Mouse (Mus musculus): ENCODE measurements around the gene Itgb3bp.

The Itgb3bp gene

DNA sequence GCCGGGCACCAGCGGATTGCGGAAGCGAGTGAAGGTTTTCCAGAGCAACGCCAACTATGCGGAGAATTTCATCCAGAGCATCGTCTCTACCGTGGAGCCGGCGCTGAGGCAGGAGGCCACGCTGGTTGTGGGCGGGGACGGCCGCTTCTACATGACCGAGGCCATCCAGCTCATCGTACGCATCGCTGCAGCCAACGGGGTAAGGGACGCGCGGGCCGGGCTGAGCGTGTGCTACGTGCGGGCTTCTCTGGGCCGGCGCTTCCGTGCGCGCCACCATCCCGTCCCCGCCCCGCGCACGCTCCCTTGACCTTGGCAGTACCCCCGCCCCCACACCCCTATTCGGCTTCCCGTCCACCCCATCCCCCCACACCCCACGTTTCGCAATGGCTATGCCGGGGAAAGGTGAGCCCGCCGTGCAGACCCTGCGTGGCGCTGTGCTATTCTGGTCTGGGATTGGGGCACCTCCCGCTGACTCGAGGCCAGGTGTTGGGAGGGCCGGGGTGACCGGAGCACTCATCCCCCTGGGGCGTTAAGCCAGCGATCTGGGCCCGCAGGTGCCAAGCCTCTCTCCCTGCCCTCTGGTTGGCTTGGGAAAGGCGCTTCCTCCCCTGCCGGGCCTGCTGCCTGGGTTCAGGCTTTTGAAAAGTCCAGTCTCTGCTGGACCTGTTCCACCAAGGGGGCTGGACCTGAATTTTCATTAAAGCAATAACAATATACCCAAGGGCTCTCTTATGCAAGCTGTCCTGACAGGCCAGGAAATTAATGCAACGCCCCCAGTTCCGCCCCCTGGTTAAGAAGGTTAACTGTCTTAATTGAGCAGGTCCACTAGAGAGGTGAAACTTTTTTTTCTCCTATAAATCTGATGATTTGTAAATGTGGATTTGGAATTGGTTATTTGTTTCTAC, at the start of gene Itgb3bp:
Gene Itgb3bp, minus strand, starts transcription at position 201 of the 905 bp plus-strand sequence.
- peak; percentile 79 for DNase-seq (ENCODE audit: low read depth, low spot score)

DNA sequence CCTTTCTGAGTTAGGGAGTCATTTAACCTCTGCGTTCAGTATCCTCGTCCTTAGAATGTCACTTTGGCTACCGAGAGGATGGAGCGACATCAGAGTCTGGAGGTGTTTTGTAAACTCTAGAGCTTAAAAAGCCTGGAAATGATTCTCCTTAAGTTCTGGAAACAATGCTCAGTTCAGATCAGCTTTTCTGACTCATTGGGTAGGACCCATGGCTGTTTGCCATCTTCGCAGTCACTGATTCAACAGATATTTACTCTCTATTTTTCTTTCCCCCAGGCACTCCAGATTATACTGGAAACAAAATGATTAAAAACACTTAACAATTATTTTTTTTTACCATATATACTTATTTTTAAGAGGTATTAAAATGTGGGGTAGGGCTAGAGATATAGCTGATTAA, 49.7 kb upstream of the Itgb3bp start:
- no peak for DNase-seq (ENCODE audit: low read depth, low spot score)

DNA sequence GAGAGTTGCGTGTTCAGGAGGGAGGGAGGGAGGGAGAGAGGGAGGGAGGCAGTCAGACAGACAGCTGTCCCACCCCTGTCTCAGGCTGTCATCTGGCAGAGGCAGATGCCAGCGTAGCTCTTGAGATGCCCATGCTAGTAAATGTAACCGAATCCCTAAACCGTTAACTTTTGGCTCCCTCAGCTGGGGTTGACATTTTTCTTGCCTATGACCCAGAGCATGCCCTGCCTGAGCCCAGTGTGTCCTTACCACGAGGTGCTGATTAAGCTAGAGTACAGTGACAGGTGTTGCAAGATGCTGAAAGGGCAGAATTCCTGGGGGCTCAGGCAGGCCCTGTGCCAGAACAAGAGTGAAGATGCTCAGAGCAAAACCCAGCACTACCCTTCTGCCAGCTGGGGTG, 44.8 kb upstream of the Itgb3bp start:
- no peak for DNase-seq (ENCODE audit: low read depth, low spot score)

DNA sequence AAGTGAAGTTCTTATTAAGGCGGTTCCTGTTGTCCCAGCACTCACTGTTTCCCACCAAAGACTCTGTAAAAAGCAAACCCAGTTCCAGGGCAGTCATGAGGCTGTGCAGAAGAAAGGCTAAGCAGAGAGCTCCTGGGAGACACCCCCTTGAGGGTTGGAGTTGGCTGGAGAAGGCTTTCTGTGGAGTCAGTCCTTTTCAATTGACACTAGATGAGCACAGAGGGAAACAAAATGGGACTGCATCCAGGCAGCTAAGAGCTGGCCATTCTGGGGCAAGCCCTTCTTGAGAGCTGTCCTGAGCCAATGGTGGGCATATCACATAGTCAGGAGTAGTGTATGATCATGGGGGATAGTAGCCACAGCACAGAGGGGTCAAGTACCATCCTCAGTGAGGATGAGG, 44.3 kb upstream of the Itgb3bp start:
- no peak for DNase-seq (ENCODE audit: low read depth, low spot score)

DNA sequence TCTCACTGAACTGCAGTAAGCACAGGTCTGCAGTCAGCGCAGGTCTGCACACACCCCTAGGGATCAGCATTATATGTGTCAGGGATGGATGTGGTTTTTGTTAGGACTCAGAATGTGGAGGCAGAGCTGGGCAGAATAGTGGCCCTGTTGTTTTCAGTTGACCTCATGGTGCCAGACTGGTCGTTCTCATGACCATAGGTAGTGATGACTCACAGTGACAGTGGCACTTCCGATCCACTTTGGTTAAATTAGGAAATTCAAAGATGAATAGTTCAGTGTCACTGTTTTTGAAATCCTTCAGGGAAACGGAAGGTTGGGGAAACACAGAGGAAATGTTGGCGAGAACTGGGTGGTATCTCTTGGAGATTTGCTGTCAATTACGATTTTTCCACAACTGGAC, 43.3 kb upstream of the Itgb3bp start:
- DNase-seq (ENCODE audit: low read depth, low spot score), result no peak

DNA sequence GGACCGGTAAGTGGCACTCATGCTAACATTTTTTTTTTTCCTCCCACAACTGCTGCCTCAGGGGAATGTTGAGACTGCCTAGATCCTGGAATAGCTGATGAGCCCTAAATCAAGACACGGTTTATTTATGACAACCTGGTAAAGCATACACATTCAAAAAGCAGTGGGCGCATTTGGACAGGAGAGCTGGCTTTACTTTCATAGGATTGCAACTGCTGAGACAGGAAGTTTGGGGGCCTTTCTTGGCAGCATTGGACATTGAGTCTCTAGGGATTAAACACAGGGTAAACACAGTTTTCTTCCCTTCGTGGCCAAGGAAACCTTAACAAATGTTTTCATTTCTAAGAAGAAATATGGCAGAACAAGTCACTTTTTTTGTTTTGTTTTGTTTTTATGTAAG, 40.5 kb upstream of the Itgb3bp start:
- DNase-seq (ENCODE audit: low read depth, low spot score), result no peak

DNA sequence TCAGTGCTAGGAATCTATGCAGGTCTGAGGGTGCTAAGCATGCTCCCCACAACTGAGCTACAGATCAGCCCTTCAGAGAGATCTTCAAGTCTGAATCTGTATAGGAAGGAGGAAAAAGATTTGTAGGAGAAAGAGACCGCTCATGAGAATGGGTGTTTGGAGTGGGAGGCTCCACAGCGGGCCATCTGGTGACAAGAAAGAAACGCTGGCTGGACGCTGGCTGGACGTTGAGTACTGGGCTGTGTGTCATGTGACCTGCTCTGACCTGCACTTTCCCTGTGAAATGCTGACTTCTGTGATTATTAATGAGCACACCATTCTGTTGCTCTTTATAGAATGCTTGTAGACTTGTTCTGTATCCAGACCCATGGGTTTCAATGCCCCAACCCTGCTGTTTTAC, 39.7 kb upstream of the Itgb3bp start:
- DNase-seq (ENCODE audit: low read depth, low spot score), result no peak

DNA sequence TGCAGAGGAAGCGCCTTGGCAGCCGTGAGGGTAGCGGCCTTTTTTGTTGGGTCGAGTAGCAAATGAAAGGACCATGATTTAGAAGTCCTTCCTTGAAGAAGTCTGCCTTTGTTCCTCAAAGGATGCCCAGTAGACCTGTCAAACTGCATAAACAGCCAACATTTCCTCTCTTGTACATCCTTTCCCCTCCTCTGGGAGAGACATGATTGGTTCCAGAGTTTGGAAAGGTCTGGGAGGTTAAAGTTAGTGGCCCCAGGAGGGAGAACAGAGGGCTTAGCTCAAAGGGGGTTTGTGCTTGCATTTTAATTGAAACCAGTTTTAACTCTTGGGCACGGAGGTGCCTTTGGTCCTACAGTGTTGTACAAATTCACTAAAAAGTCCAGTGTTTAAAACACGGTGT, 36.9 kb upstream of the Itgb3bp start:
- DNase-seq (ENCODE audit: low read depth, low spot score), result no peak

DNA sequence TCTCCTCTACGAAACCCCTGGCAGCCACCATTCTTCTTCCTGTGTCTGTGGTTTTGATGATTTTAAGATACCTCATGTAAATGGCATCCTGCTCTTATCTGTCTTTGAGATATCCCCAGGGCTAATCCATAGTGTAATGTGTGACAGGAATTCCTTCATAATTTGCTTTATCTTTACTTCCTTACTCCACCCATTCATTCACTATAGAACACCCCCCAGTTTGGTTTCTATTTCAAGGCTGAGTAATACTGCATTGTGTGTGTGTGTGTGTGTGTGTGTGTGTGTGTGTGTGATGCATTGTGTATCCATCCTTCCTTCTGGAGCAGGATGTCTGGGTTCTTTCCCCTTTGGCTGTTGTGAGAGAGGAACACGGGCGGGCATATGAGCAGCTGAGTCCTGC, 29.7 kb upstream of the Itgb3bp start:
- no peak for DNase-seq (ENCODE audit: low read depth, low spot score)

DNA sequence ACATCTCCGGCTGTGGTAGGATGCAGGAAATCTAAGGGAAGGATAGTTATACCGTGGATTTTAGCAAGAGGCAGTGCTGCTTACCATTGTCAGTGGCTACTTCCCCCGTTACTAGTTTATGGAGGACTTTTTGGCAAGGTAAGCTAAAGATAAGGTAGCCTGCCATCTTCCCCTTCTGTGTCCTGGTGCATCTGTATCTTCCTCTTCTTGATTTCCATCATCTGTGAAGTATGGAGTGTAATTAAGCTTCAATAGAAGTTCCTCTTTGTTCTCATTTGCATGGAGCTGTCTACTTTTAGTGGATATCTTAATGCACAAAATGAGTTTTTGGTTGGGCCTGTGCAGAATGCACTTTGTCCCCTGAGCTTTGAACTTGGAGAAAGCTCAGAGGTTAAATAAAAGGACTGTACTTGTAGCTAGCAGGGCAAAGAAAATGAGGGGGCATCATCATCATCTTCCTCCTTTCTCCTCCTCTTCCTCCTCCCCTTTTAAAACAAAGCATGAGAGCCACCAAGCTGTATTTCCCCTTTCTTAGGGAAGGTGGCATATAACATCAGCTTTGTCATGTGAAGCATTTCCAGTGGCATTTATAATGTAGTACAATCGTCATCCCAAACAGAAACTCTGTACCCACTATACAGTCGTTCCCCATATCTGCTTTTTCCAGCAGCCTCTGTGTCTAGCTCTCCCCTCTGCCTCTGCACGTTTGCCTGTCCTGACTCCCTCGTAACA, 28.6 kb upstream of the Itgb3bp start:
- no peak for DNase-seq (ENCODE audit: low read depth, low spot score)

DNA sequence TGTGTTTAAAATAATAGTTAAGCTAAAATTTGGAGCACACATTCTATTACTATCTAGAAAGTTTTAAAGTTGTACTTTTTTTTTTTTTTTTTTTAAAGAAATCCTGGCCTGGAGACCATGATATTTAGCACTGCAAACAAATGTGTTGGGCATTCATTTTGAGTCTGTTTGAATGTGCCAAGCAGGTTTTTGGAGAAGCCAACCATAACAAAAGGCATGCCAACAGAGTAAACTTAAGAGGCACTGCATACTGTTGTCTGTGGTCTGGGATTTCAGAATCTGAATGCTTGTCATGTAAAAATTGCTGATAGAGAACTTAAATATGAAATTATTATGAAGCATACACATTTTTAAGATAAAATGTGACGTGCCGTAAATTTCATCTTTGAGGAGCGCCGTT, 27.6 kb upstream of the Itgb3bp start:
- DNase-seq (ENCODE audit: low read depth, low spot score), result no peak

DNA sequence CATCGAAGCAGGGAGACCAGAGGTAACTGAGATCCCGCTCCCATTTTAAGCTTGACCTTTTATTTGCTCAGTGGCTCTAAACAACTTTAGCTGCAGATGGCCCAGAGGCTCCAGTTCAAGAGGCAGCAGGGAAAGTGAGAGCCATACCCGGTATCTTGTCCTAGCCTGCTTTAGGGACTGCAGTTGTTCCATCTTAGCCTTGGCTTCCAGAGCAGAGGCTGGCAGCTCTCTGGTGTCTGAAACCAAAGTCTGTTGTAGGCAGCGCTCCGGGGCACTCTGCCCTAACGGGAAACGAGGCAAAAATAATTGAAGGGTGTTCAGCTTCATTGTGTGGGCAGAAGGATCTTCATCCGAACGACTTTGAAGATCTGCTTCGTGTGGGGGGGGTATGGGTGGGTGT, 25.8 kb upstream of the Itgb3bp start:
- DNase-seq (ENCODE audit: low read depth, low spot score), result no peak

DNA sequence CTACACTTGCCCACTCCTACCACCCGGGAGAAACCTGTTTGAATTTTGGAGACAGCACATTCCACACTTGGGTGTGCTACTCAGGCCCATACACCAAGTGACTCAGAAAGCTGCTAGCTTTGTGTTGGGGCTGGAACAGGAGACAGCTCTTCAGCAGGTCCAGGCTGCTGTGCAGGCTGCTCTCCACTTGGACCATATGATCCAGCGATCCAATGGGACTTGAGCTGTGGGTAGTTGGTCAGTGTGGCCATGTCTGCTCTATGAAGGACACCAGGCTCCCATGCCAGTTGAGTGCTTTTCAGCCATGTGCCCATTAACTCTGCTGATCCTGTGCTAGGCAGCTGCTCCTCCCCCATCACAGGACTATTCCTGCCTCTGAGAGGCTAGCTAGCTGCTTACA, 24.3 kb upstream of the Itgb3bp start:
- no peak for DNase-seq (ENCODE audit: low read depth, low spot score)

DNA sequence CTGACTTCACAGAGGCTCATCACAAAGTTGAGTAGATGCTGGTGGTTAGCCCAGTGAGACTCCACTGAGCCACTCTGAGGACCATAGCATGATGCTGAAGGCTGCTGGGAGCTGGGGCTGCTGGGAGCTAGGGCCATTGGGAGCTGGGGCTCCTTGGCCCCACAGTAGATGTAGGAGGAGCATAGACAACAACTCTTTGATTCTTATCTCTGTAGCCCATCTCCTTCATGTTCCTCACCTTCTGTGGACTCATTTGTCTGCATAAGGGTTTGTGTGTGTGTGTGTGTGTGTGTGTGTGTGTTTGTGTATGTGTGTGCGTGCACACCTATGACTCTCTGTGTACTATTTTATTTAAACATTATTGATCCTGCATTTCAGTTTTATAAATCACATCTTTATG, 18.3 kb upstream of the Itgb3bp start:
- peak; percentile 24 for DNase-seq (ENCODE audit: low read depth, low spot score)

DNA sequence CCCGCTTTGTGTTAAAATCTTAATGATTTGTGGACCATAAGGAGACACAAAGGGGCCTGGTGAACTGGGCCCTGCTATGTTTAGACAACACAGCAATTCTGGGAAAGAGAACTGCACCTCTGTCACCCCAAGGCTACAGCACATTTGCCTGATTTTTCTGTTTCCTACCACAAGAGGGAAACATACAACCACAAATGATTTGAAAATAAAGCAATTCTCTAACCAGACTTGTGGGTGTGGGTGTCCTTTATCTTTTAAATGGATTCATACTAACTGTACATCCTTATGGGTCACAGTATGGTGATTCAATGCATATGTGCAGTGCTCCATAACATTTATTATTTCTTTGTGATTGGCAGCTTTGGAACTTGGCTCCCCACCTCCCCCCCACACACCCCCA, 17.6 kb upstream of the Itgb3bp start:
- peak; percentile 41 for DNase-seq (ENCODE audit: low read depth, low spot score)

DNA sequence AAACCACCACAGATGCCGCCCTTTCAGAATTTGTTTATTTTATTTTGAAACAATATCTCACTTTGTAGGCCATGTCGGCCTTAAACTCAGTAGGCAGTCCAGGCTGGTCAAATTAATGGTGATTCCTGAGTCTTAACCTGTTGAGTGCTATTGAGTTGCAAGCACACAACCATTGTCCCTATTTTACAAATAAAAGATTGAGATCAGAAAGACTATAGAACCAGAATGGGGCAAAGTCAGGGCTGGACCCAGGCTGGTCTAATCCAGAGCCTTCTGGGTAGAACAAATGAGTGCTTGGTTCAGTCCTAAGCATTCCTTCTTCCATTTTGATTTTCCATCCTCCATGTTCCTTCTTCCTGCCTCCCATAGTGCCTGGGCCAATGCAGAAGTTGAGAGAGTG, 16.9 kb upstream of the Itgb3bp start:
- no peak for DNase-seq (ENCODE audit: low read depth, low spot score)

DNA sequence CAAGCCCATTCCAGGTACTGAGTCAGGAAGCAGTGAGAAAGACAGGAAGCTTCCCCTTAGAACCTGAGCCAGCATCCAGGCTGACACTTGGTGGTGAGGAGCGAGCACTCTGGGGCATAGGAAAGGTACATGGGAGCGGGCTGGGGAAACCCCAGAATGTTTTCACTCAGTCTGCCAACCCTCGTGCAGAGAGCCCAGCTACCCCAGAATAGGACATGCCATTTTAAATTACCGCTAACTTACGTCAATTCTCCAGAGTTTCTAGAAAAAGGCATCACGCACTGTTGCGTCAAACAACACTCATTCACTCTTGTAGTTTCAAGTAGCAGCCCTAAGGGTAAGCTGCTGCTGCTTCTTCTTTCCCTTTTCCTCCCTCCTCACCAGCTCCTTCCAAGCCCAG, 15.4 kb upstream of the Itgb3bp start:
- DNase-seq (ENCODE audit: low read depth, low spot score), result no peak

DNA sequence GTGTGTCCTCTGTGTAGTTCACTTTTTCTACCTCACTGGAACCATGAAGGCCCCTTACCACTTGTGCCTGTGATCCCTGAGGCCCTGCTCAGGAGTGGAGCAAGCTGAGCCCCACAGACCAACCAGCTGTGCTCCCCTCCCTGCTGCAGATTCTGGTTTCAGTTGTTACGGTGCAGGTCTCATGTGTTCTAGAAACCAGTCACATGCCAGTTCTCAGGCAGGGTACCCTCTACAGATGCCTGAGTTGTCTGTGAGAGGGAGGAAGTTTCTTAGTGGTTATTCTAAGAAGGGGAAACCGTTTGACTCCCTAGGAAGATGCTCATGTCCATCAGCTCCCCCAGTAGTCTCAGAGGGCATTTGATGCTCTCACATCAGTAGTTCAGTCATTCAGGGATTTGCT, 15.0 kb upstream of the Itgb3bp start:
- DNase-seq (ENCODE audit: low read depth, low spot score), result no peak

DNA sequence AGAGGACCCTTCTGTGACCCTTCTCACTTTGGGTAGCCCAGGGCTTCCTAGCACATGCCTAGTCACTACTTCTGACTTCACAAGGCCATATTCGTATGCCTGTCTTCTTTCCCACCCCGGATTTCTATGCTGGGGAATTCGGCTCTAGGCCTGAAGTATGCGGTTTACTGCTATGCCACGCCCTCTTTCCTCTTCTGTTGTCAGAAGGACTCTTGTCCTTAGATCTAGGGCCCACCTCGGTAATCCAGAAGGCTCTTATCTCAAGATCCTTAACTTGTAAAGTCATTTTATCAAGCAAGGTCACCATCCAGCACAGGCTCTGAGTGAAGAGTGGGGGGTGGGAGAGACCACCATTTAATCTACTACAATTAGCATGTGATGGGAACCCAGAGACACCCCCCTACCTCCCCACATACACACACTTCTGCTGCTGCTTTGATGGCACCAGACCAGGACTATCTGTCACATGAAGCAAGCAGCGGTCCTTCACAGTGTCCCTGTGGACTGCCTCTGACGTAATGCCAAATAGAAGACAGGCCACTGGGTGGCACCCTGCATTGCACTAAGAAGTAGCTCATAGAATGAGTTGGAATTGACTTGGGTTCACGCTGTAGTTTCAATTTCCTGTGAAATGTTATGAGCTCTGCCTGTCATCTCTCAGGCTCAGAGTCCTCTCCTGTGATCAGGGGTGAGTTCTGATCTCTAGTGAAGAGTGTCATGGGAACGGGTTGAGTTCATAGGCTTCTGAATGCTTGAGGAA, 12.2 kb upstream of the Itgb3bp start:
- DNase-seq (ENCODE audit: low read depth, low spot score), result peak; percentile 52

DNA sequence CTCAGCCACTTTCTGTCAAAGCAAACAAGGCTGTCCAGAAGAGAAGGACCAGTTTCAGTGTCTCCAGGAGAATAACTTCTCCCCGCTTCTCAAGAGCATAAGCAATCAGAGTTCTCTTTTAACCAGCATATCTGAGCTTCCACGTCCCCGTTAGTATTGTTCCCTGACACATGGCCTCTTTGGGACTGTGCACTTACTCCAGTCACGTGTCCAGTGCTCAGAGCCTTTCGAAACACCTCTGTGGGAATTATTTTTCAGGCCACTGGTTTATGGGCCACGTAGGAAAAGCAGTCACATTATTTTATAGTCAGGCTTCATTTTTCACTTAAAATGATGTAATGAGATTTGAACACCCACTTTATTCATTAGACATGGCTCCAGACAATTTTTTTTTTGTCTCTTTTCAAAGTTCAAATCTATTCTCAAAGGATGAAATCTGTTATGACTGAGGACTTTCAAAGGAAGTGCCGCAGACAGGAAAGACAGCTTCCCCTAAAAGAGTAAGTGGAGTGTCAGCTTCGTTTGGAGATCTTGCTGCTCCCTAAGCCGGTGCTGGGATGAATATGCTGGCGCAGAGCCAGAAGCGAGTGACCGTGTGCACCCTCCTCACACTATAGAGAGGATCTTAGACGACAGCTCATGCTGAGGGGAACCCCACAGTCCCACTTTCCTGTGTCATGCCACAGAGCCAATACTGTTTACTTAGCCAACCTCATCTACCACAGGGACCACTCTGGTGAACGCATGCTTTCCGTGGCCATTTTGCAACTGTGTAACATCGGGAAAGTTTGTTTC, 10.3 kb upstream of the Itgb3bp start:
- DNase-seq (ENCODE audit: low read depth, low spot score), result no peak

DNA sequence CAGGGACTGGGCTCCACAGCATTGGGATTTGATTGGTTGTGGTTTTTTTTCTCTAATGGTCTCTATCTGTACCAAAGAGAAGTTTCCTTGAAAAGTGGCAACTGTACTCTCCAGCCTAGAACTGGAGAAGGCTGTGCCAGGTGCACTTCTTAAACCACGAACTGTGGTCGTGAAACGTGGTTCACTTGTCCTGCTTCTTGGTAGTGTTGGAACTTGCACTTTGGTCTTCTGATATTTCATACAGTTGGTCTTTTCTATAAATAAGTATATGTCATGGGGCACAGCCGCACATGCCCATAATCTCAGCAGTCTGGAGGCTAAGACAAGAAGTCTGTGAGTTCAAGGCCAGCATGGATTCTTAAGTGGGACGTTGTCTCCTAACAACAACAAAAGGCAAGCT, 6.7 kb upstream of the Itgb3bp start:
- DNase-seq (ENCODE audit: low read depth, low spot score), result no peak

DNA sequence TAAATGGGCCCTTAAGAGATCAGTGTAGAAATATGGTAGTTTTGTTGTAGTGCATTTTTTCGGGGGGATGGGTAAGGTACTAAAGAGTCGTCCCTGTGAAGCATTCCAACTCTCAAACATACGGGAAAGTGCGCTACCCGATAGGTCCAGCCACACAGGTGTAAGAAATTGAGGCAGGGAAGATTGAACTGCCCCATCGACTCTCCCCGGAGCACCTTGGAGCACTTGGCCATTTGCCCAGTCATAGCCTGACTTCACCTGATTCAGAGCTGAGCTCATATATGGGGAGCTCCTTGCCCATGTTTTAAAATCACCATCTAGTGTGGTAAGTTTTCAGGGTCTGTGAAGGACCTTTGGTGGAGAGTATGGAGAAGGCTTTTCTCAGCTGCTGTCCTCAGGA, 5.2 kb upstream of the Itgb3bp start:
- no peak for DNase-seq (ENCODE audit: low read depth, low spot score)
